Mouse (Mus musculus): ENCODE measurements around the gene Atp13a3.

DNA sequence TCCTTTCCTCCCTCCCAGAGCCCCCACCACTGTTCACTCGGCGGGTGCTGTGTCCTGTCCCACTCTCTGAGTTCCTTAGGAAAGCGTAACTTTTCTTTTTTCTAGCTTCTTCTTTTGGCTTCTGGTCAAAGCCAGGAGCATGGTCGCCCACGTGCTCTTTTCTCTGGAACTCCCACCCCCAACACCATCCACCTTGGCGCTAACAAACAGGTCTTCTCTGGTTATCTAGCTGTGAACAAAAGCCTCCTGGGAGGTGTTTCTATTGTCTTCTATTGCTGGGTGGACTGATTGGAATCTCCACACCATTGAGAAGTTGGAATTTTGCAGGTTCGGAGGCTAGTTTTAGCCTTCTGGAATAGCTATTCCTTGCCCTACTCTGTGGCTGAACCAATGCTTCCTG, 30.5 kb upstream of the Atp13a3 start:
- TF ChIP-seq CTCF (IDR thresholded peaks at IDR 0.05; ENCODE audit: control insufficient read depth, insufficient read depth, insufficient read length) (no peak), MYOG (IDR thresholded peaks at IDR 0.05; ENCODE audit: control insufficient read depth, extremely low read depth, insufficient read length) (no peak), CEBPB (IDR thresholded peaks at IDR 0.05; ENCODE audit: low read depth) (no peak), MAX (IDR thresholded peaks at IDR 0.05) (no peak), MYOD1 (IDR thresholded peaks at IDR 0.05; ENCODE audit: control insufficient read depth, insufficient read length, low read depth) (no peak)
